In genomic region chr8:98402852-98403644, GRCm38 (mm10) we compare ENCODE assay signal across 16 mouse cellular contexts.
DNase-seq lines count a peak whose midpoint lies in the region; ATAC-seq and TF ChIP-seq lines count a peak whose summit lies in the region.
"Had no signal": no experiment of that assay in that cellular context is flagged by ENCODE, and none has a peak within 500 bp of the region (broad histone marks: within the 10 kb centered on the region; RNA-seq: fewer than 3 reads in every experiment).

No protein-coding gene starts in this region.

- DNase-seq in hindbrain, postnatal 0 days (ENCODE audit: low spot score) = peak; percentile 80
- DNase-seq in right cerebral cortex, postnatal 14 days = peak; percentile 3
- DNase-seq in right cerebral cortex, adult 18-20 months = no peak
- DNase-seq in cerebellum, adult 11-12 months = peak; percentile 28
- peak; percentile 3 for DNase-seq in retina, postnatal 1 day
- no peak for DNase-seq in liver, postnatal 0 days
- no peak for DNase-seq in MN1 (ENCODE audit: low spot score)
- DNase-seq: gastrocnemius, postnatal 25 days; kidney, adult 18-20 months; lung, postnatal 10 days had no signal

- no peak for TF ChIP-seq EP300 in liver, postnatal 0 days (IDR thresholded peaks at IDR 0.05; ENCODE audit: low read depth)

- no peaks in the 10 kb centered on the region for H3K27me3 ChIP-seq in hindbrain, postnatal 0 days (ENCODE audit: insufficient read depth, low read length)
- H3K27me3 ChIP-seq in hindbrain, embryonic 12.5 days = no peaks in the 10 kb centered on the region
- no peaks in the 10 kb centered on the region for H3K27me3 ChIP-seq in liver, postnatal 0 days (ENCODE audit: insufficient read depth, low read length)
- H3K27me3 ChIP-seq: heart, embryonic 15.5 days; midbrain, embryonic 12.5 days; neural tube, embryonic 13.5 days had no signal

- no peaks in the 10 kb centered on the region for H3K9me3 ChIP-seq in hindbrain, postnatal 0 days (ENCODE audit: low read length)
- H3K9me3 ChIP-seq in hindbrain, embryonic 12.5 days (replicated peaks) = no peaks in the 10 kb centered on the region
- H3K9me3 ChIP-seq in liver, postnatal 0 days (ENCODE audit: low read length) = no peaks in the 10 kb centered on the region
- H3K9me3 ChIP-seq: heart, embryonic 15.5 days; limb, embryonic 10.5 days; midbrain, embryonic 12.5 days; neural tube, embryonic 13.5 days had no signal

- H3K4me3 ChIP-seq in hindbrain, postnatal 0 days (ENCODE audit: low read length) = no peak overlapping the region
- H3K4me3 ChIP-seq in hindbrain, embryonic 12.5 days = no peak overlapping the region
- no peak overlapping the region for H3K4me3 ChIP-seq in liver, postnatal 0 days (ENCODE audit: low read depth, low read length)
- H3K4me3 ChIP-seq: heart, embryonic 15.5 days; limb, embryonic 10.5 days; midbrain, embryonic 12.5 days; neural tube, embryonic 13.5 days had no signal

- no peak overlapping the region for H3K9ac ChIP-seq in hindbrain, postnatal 0 days (replicated peaks; ENCODE audit: low read length)
- H3K9ac ChIP-seq in hindbrain, embryonic 12.5 days = no peak overlapping the region
- H3K9ac ChIP-seq in liver, postnatal 0 days (replicated peaks) = no peak overlapping the region
- H3K9ac ChIP-seq: heart, embryonic 15.5 days; midbrain, embryonic 12.5 days; neural tube, embryonic 13.5 days had no signal

- H3K4me2 ChIP-seq in hindbrain, postnatal 0 days (ENCODE audit: low read depth, low read length) = no peak overlapping the region
- no peak overlapping the region for H3K4me2 ChIP-seq in hindbrain, embryonic 12.5 days (replicated peaks)
- no peak overlapping the region for H3K4me2 ChIP-seq in liver, postnatal 0 days (ENCODE audit: low read depth, low read length)
- H3K4me2 ChIP-seq: heart, embryonic 15.5 days; midbrain, embryonic 12.5 days; neural tube, embryonic 13.5 days had no signal

- WGBS in hindbrain, postnatal 0 days = 61% methylated on average over 11 of the region's 11 CpGs
- WGBS in hindbrain, embryonic 12.5 days = 85% methylated on average over 11 of the region's 11 CpGs
- WGBS in liver, postnatal 0 days (ENCODE audit: insufficient replicate concordance) = 74% methylated on average over 11 of the region's 11 CpGs

- no peaks in the 10 kb centered on the region for H3K4me1 ChIP-seq in hindbrain, postnatal 0 days (ENCODE audit: insufficient read depth, low read length)
- no peaks in the 10 kb centered on the region for H3K4me1 ChIP-seq in hindbrain, embryonic 12.5 days
- H3K4me1 ChIP-seq in liver, postnatal 0 days (ENCODE audit: insufficient read depth) = no peaks in the 10 kb centered on the region
- H3K4me1 ChIP-seq: heart, embryonic 15.5 days; limb, embryonic 10.5 days; midbrain, embryonic 12.5 days; neural tube, embryonic 13.5 days had no signal

- ATAC-seq in hindbrain, postnatal 0 days = peak; percentile 59
- ATAC-seq in hindbrain, embryonic 12.5 days (ENCODE audit: low FRiP score) = no peak
- ATAC-seq in liver, postnatal 0 days = no peak
- ATAC-seq: activated CD4-positive, CD25-positive, alpha-beta regulatory T cell, adult 4 months had no signal

- TF ChIP-seq CTCF in hindbrain, postnatal 0 days (IDR thresholded peaks at IDR 0.05; ENCODE audit: low read depth) = no peak
- TF ChIP-seq CTCF in liver, postnatal 0 days (IDR thresholded peaks at IDR 0.05; ENCODE audit: low read depth) = no peak

- H3K36me3 ChIP-seq in hindbrain, postnatal 0 days (ENCODE audit: insufficient read depth, low read length) = no peaks in the 10 kb centered on the region
- no peaks in the 10 kb centered on the region for H3K36me3 ChIP-seq in hindbrain, embryonic 12.5 days
- no peaks in the 10 kb centered on the region for H3K36me3 ChIP-seq in liver, postnatal 0 days (replicated peaks; ENCODE audit: insufficient read depth, low read length)
- H3K36me3 ChIP-seq: heart, embryonic 15.5 days; limb, embryonic 10.5 days; midbrain, embryonic 12.5 days; neural tube, embryonic 13.5 days had no signal

- H3K27ac ChIP-seq in hindbrain, postnatal 0 days = no peak overlapping the region
- no peak overlapping the region for H3K27ac ChIP-seq in hindbrain, embryonic 12.5 days
- no peak overlapping the region for H3K27ac ChIP-seq in liver, postnatal 0 days (ENCODE audit: low read depth)
- H3K27ac ChIP-seq: heart, embryonic 15.5 days; limb, embryonic 10.5 days; midbrain, embryonic 12.5 days; neural tube, embryonic 13.5 days had no signal

Comparison
In these comparisons a context has a peak if more than half of its experiments do, and no peak if none do; other contexts are left out.
1. DNase-seq: peak in hindbrain, postnatal 0 days (single experiment), right cerebral cortex, postnatal 14 days (single experiment), cerebellum, adult 11-12 months (single experiment) and retina, postnatal 1 day (single experiment); none in right cerebral cortex, adult 18-20 months (single experiment), liver, postnatal 0 days (single experiment) and MN1 (single experiment).